Mouse (Mus musculus): ENCODE measurements around the gene Mcts2. TPM values are rescaled to one million over a fixed set of nuclear protein-coding genes. Genes with fewer than 3 reads are reported as not detected.

Mcts2 gene
- polyA plus RNA-seq, 1 experiment: 19.2 TPM

GRCm38 (mm10) chr2:152675252-152675791, 11.5 kb upstream of the Mcts2 start:
- H3K4me1 ChIP-seq (ENCODE audit: control insufficient read depth, insufficient read depth, low read length): peaks cover 35% of the 10 kb centered on the region
- DNase-seq: no peak
- no peaks in the 10 kb centered on the region for H3K27me3 ChIP-seq (ENCODE audit: control insufficient read depth, insufficient read depth, low read length)
- 63% methylated on average over 13 of the region's 13 CpGs for whole genome bisulfite sequencing
- TF ChIP-seq POLR2A (IDR thresholded peaks at IDR 0.05; ENCODE audit: borderline replicate concordance, insufficient read depth, low read length) (no peak), CTCF (IDR thresholded peaks at IDR 0.05; ENCODE audit: borderline replicate concordance, insufficient read depth, low read depth, low read length) (no peak)
- H3K27ac ChIP-seq (ENCODE audit: insufficient read depth, low read length): no peak overlapping the region
- H3K4me3 ChIP-seq (replicated peaks; ENCODE audit: insufficient read depth, low read depth, low read length): no peak overlapping the region

- H3K27ac ChIP-seq (ENCODE audit: insufficient read depth, low read length): no peak overlapping the region
- no peak overlapping the region for H3K4me3 ChIP-seq (replicated peaks; ENCODE audit: insufficient read depth, low read depth, low read length)
- TF ChIP-seq POLR2A (IDR thresholded peaks at IDR 0.05; ENCODE audit: borderline replicate concordance, insufficient read depth, low read length): no peak
- peak; percentile 47; the same call in 1 of the 2 replicates for TF ChIP-seq CTCF (IDR thresholded peaks at IDR 0.05; ENCODE audit: borderline replicate concordance, insufficient read depth, low read depth, low read length)
- DNase-seq: no peak
- H3K4me1 ChIP-seq (ENCODE audit: control insufficient read depth, insufficient read depth, low read length): peaks cover 22% of the 10 kb centered on the region
- H3K27me3 ChIP-seq (ENCODE audit: control insufficient read depth, insufficient read depth, low read length): no peaks in the 10 kb centered on the region
- WGBS: 31% methylated on average over 3 of the region's 3 CpGs
Measured at GRCm38 (mm10) chr2:152678302-152678701, 8.5 kb upstream of the Mcts2 start.

GRCm38 (mm10) chr2:152678925-152679324, 7.9 kb upstream of the Mcts2 start:
- H3K27ac ChIP-seq (ENCODE audit: insufficient read depth, low read length): no peak overlapping the region
- 43% methylated on average over 5 of the region's 5 CpGs for WGBS
- DNase-seq: no peak

GRCm38 (mm10) chr2:152679701-152680355, 7.0 kb upstream of the Mcts2 start:
- no peak overlapping the region for H3K4me3 ChIP-seq (replicated peaks; ENCODE audit: insufficient read depth, low read depth, low read length)
- 41% methylated on average over 8 of the region's 8 CpGs for whole genome bisulfite sequencing
- H3K27ac ChIP-seq (ENCODE audit: insufficient read depth, low read length): no peak overlapping the region
- DNase-seq: no peak
- H3K27me3 ChIP-seq (ENCODE audit: control insufficient read depth, insufficient read depth, low read length): no peaks in the 10 kb centered on the region
- TF ChIP-seq POLR2A (IDR thresholded peaks at IDR 0.05; ENCODE audit: borderline replicate concordance, insufficient read depth, low read length) (no peak), CTCF (IDR thresholded peaks at IDR 0.05; ENCODE audit: borderline replicate concordance, insufficient read depth, low read depth, low read length) (no peak)
- peaks cover 18% of the 10 kb centered on the region for H3K4me1 ChIP-seq (ENCODE audit: control insufficient read depth, insufficient read depth, low read length)

More at GRCm38 (mm10) chr2:152678925-152679324, 7.9 kb upstream of the Mcts2 start:
- Histone ChIP-seq H3K4me1 (ENCODE audit: control insufficient read depth, insufficient read depth, low read length) (peaks cover 21% of the 10 kb centered on the region), H3K27me3 (ENCODE audit: control insufficient read depth, insufficient read depth, low read length) (no peaks in the 10 kb centered on the region), H3K4me3 (replicated peaks; ENCODE audit: insufficient read depth, low read depth, low read length) (no peak overlapping the region)
- TF ChIP-seq POLR2A (IDR thresholded peaks at IDR 0.05; ENCODE audit: borderline replicate concordance, insufficient read depth, low read length) (no peak), CTCF (IDR thresholded peaks at IDR 0.05; ENCODE audit: borderline replicate concordance, insufficient read depth, low read depth, low read length) (no peak)

GRCm38 (mm10) chr2:152683086-152683485, 3.7 kb upstream of the Mcts2 start:
- no peak for DNase-seq
- no peak for TF ChIP-seq CTCF (IDR thresholded peaks at IDR 0.05; ENCODE audit: borderline replicate concordance, insufficient read depth, low read depth, low read length)
- TF ChIP-seq POLR2A (IDR thresholded peaks at IDR 0.05; ENCODE audit: borderline replicate concordance, insufficient read depth, low read length): no peak

GRCm38 (mm10) chr2:152686399-152686798, 436 bp upstream of the Mcts2 start:
- no peaks in the 10 kb centered on the region for H3K27me3 ChIP-seq (ENCODE audit: control insufficient read depth, insufficient read depth, low read length)
- no peaks in the 10 kb centered on the region for H3K4me1 ChIP-seq (ENCODE audit: control insufficient read depth, insufficient read depth, low read length)
- H3K27ac ChIP-seq (ENCODE audit: insufficient read depth, low read length): peak overlapping the region; percentile 65; the same call in 1 of the 2 replicates
- peak overlapping the region; percentile 39 for H3K4me3 ChIP-seq (replicated peaks; ENCODE audit: insufficient read depth, low read depth, low read length)
- 50% methylated on average over 12 of the region's 12 CpGs for WGBS
- TF ChIP-seq CTCF (IDR thresholded peaks at IDR 0.05; ENCODE audit: borderline replicate concordance, insufficient read depth, low read depth, low read length) (no peak), POLR2A (IDR thresholded peaks at IDR 0.05; ENCODE audit: borderline replicate concordance, insufficient read depth, low read length) (no peak)
- no peak for DNase-seq

More at GRCm38 (mm10) chr2:152683086-152683485, 3.7 kb upstream of the Mcts2 start:
- WGBS: 94% methylated on average over 5 of the region's 5 CpGs
- H3K4me3 ChIP-seq (replicated peaks; ENCODE audit: insufficient read depth, low read depth, low read length): no peak overlapping the region
- H3K4me1 ChIP-seq (ENCODE audit: control insufficient read depth, insufficient read depth, low read length): peaks cover 8% of the 10 kb centered on the region; the same call in 1 of the 2 replicates
- H3K27ac ChIP-seq (ENCODE audit: insufficient read depth, low read length): no peak overlapping the region
- no peaks in the 10 kb centered on the region for H3K27me3 ChIP-seq (ENCODE audit: control insufficient read depth, insufficient read depth, low read length)

GRCm38 (mm10) chr2:152691564-152692217, 4.9 kb downstream of the Mcts2 start:
- TF ChIP-seq CTCF (IDR thresholded peaks at IDR 0.05; ENCODE audit: borderline replicate concordance, insufficient read depth, low read depth, low read length) (peak; percentile 58; the same call in 1 of the 2 replicates), POLR2A (IDR thresholded peaks at IDR 0.05; ENCODE audit: borderline replicate concordance, insufficient read depth, low read length) (no peak)
- peaks cover 4% of the 10 kb centered on the region; the same call in 1 of the 2 replicates for H3K4me1 ChIP-seq (ENCODE audit: control insufficient read depth, insufficient read depth, low read length)
- no peak overlapping the region for H3K4me3 ChIP-seq (replicated peaks; ENCODE audit: insufficient read depth, low read depth, low read length)
- WGBS: 61% methylated on average over 7 of the region's 7 CpGs
- H3K27me3 ChIP-seq (ENCODE audit: control insufficient read depth, insufficient read depth, low read length): no peaks in the 10 kb centered on the region
- peak overlapping the region; percentile 6; the same call in 1 of the 2 replicates for H3K27ac ChIP-seq (ENCODE audit: insufficient read depth, low read length)
- DNase-seq: no peak
